Mouse (Mus musculus) C2C12 (cell line): ENCODE measurements around the gene Ets1.

ENCODE experiments used
- CEBPB ChIP-seq: IDR thresholded peaks from one replicate; pipeline ENCODE4 v1.6.1; 2011; ENCODE audit warnings: low read depth, mild to moderate bottlenecking, control low read depth, moderate library complexity
- CTCF ChIP-seq: IDR thresholded peaks from one replicate; pipeline ENCODE4 v1.5.1; 2011; ENCODE audit not compliant: control insufficient read depth, insufficient read depth, insufficient read length
- FOSL1 ChIP-seq: IDR thresholded peaks from one replicate; pipeline ENCODE4 v1.8.0; 2011; ENCODE audit warnings: mild to moderate bottlenecking, low read length; ENCODE audit not compliant: poor library complexity, insufficient read depth, severe bottlenecking
- MAX ChIP-seq: IDR thresholded peaks from one replicate; pipeline ENCODE4 v1.6.1; 2011; ENCODE audit warnings: mild to moderate bottlenecking, control low read depth
- MYOD1 ChIP-seq: IDR thresholded peaks from one replicate; pipeline ENCODE4 v1.6.1; 2011; ENCODE audit warnings: low read depth; ENCODE audit not compliant: control insufficient read depth, insufficient read length
- MYOG ChIP-seq: IDR thresholded peaks from one replicate; pipeline ENCODE4 v1.6.1; 2011; ENCODE audit not compliant: control insufficient read depth, insufficient read length; ENCODE audit errors: extremely low read depth
- USF1 ChIP-seq: IDR thresholded peaks from one replicate; pipeline ENCODE4 v1.6.1; 2011; ENCODE audit warnings: low read depth, mild to moderate bottlenecking, control low read depth, moderate library complexity

DNA sequence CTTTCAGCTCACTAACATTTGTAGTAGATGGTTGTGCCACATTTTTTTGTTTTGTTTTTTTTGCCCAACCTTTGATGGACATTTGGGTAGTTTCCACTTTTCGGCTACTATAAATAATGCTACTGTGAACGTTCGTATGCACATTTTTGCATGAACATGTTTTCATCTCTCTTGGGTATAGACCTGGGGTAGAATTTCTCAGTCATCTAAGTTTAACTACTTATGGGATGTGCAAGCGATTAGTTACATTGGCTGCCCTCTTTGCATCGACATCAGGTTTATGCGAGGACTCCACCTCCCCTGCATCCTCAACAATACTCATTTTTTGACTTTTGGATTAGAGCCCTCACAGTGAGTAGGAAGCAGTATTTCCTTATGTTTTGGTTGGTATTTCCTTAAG, 43.5 kb downstream of the Ets1 start:
- TF ChIP-seq MYOG (no peak), CTCF (no peak), CEBPB (no peak), MAX (no peak), USF1 (no peak), MYOD1 (no peak), FOSL1 (no peak)
